Mouse (Mus musculus): ENCODE results near the gene Ms4a10. TPM values are rescaled to one million over a fixed set of nuclear protein-coding genes. Genes with fewer than 3 reads are reported as not detected.

Ms4a10 gene
- polyA plus RNA-seq, 1 experiment from 2014 or later = not detected

DNA sequence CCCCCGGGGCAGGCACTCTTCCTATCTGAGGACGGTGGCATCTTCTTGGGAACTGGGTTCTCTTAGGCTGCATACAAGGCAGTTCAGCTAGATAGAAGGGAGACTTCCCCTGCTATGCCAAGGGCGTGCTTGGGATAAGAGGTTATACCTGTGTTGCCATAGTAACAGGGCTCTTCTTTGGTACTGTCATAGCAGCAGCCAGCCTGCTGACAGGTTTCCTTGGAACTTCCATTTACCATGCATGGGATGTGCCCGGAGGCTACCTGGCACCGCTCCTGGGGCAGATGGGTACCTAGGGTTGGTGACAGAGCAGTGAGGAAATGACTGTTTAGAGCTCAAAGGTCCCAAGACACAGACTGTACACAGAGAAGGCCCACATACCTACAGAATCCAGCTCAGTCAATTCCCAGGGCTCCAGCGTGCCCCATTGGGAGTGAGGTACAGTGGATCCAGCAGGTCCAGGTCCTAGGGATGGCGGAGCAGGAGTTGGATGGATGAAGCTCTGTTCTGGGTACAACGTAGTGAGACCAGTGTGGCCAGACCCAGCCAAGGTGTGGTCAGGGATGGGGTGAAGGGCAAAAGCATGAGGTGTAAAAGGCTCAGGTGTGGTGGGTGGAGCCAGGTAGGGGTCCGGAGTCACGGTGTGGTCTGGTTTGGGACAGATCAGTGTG is 56.0 kb downstream of the Ms4a10 start:
- WGBS = 88% methylated on average over 10 of the region's 10 CpGs
- H3K27me3 ChIP-seq (ENCODE audit: control insufficient read depth, insufficient read depth, low read length) = no peaks in the 10 kb centered on the region
- no peaks in the 10 kb centered on the region for H3K36me3 ChIP-seq (ENCODE audit: control insufficient read depth, insufficient read depth, low read length)
- no peaks in the 10 kb centered on the region for H3K4me1 ChIP-seq (replicated peaks; ENCODE audit: control insufficient read depth, insufficient read depth, low read length)
- no peak overlapping the region for H3K27ac ChIP-seq (ENCODE audit: low read depth, low read length)
- DNase-seq (ENCODE audit: low spot score) (no peak), ATAC-seq (replicated peaks; ENCODE audit: low FRiP score) (no peak)
- no peak overlapping the region for H3K4me3 ChIP-seq (ENCODE audit: low read depth, low read length)
- no peak overlapping the region for H3K9ac ChIP-seq (ENCODE audit: low read length)
- H3K9me3 ChIP-seq (ENCODE audit: control insufficient read depth, low read length) = no peaks in the 10 kb centered on the region
- H3K4me2 ChIP-seq (ENCODE audit: low read depth, low read length, severe bottlenecking) = no peak overlapping the region

DNA sequence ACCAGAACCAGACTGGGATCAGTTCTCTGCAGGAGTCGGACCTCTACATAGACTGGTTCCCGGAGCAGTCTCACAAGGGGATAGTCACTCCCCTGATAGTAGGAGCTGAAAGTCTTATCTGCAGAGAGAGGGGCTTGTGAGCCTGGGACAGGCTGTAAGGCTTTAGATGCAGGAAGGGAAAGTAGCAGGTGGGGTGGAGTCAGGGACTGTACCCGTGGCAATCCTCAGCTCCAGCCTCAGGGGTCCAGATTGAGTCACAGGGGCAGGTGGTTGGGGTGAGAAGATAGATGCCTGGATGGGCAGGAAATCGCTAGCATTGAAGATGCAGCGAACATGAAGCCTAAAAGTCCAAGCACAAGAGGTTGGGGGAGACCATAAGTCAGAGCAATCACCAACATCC is 58.0 kb downstream of the Ms4a10 start:
- DNase-seq (ENCODE audit: low spot score) (no peak), ATAC-seq (replicated peaks; ENCODE audit: low FRiP score) (no peak)
- Histone ChIP-seq H3K4me2 (ENCODE audit: low read depth, low read length, severe bottlenecking) (no peak overlapping the region), H3K9me3 (ENCODE audit: control insufficient read depth, low read length) (no peaks in the 10 kb centered on the region), H3K36me3 (ENCODE audit: control insufficient read depth, insufficient read depth, low read length) (no peaks in the 10 kb centered on the region), H3K4me1 (replicated peaks; ENCODE audit: control insufficient read depth, insufficient read depth, low read length) (no peaks in the 10 kb centered on the region), H3K27ac (ENCODE audit: low read depth, low read length) (no peak overlapping the region), H3K4me3 (ENCODE audit: low read depth, low read length) (no peak overlapping the region), H3K27me3 (ENCODE audit: control insufficient read depth, insufficient read depth, low read length) (no peaks in the 10 kb centered on the region), H3K9ac (ENCODE audit: low read length) (no peak overlapping the region)
- WGBS = 72% methylated on average over 5 of the region's 5 CpGs

DNA sequence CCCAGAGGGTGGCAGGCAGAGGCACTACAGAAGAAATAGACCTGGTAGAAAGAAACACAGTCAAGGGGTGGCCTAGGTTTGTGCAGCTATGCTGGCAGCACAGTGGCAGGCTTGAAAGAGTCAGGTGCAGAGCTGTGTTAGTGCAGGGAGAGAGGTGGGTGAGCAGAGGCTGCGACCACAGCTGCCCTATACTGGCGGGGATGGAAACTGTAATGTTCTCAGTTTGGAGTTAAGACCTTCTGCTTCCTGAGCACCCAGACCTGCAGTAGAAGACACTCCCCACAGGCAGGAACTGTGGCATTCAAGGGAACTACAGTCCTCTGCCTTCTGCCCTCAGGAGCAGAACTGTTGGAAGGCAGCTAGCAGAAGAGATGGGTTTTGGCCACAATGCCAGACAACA is 59.6 kb downstream of the Ms4a10 start:
- 64% methylated on average over 2 of the region's 2 CpGs for WGBS

DNA sequence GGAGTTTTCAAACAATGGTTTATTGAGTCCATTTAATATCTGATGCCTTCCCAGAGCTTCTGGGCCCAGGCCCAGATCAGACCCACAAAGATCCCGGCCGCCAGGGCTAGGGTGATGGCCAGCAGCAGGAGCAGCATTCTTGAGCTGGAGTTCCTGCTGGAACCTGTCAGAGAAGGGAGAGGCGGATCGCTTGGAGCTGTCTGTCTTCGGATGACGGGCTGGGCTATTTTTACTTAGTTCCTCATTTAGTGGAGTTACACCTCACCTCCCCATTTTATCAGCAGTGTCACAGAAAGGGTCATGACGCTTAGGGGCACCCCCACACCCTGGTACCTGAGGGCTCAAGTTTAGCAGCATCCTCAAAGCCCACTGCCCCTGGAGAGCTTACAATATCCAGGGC is 60.2 kb downstream of the Ms4a10 start:
- Histone ChIP-seq H3K27me3 (ENCODE audit: control insufficient read depth, insufficient read depth, low read length) (no peaks in the 10 kb centered on the region), H3K27ac (ENCODE audit: low read depth, low read length) (no peak overlapping the region), H3K9ac (ENCODE audit: low read length) (no peak overlapping the region), H3K9me3 (ENCODE audit: control insufficient read depth, low read length) (no peaks in the 10 kb centered on the region), H3K4me3 (ENCODE audit: low read depth, low read length) (no peak overlapping the region), H3K4me1 (replicated peaks; ENCODE audit: control insufficient read depth, insufficient read depth, low read length) (no peaks in the 10 kb centered on the region), H3K36me3 (ENCODE audit: control insufficient read depth, insufficient read depth, low read length) (no peaks in the 10 kb centered on the region), H3K4me2 (ENCODE audit: low read depth, low read length, severe bottlenecking) (no peak overlapping the region)
- ATAC-seq (replicated peaks; ENCODE audit: low FRiP score) (no peak), DNase-seq (ENCODE audit: low spot score) (no peak)
- 79% methylated on average over 7 of the region's 7 CpGs for WGBS

More for the DNA sequence above, 59.6 kb downstream of the Ms4a10 start:
- H3K4me3 ChIP-seq (ENCODE audit: low read depth, low read length) = no peak overlapping the region
- H3K27ac ChIP-seq (ENCODE audit: low read depth, low read length) = no peak overlapping the region
- H3K27me3 ChIP-seq (ENCODE audit: control insufficient read depth, insufficient read depth, low read length) = no peaks in the 10 kb centered on the region
- no peaks in the 10 kb centered on the region for H3K9me3 ChIP-seq (ENCODE audit: control insufficient read depth, low read length)
- H3K36me3 ChIP-seq (ENCODE audit: control insufficient read depth, insufficient read depth, low read length) = no peaks in the 10 kb centered on the region
- no peak for ATAC-seq (replicated peaks; ENCODE audit: low FRiP score)
- no peak overlapping the region for H3K4me2 ChIP-seq (ENCODE audit: low read depth, low read length, severe bottlenecking)
- H3K4me1 ChIP-seq (replicated peaks; ENCODE audit: control insufficient read depth, insufficient read depth, low read length) = no peaks in the 10 kb centered on the region
- no peak for DNase-seq (ENCODE audit: low spot score)
- no peak overlapping the region for H3K9ac ChIP-seq (ENCODE audit: low read length)

Other genes starting within 250 kb of the Ms4a10 start
- 0.05 TPM in 1 of 2 replicates, not detected in the other for gene Cd5, start 235.7 kb downstream of the Ms4a10 start, polyA plus RNA-seq (2014; fragmentation: Nextera tagmentation; extraction: Ambion mirVana)
- gene Cd6, start 144.6 kb downstream of the Ms4a10 start, polyA plus RNA-seq (2014; fragmentation: Nextera tagmentation; extraction: Ambion mirVana) = 0.28 TPM in 1 of 2 replicates, not detected in the other
- gene Slc15a3, start 134.9 kb downstream of the Ms4a10 start, polyA plus RNA-seq (2014; fragmentation: Nextera tagmentation; extraction: Ambion mirVana) = 0.19 and 0.20 TPM in 2 replicates
- 87.1 and 95.1 TPM in 2 replicates for gene Tmem132a, start 104.7 kb downstream of the Ms4a10 start, polyA plus RNA-seq (2014; fragmentation: Nextera tagmentation; extraction: Ambion mirVana)
- 44.3 and 45.9 TPM in 2 replicates for gene Tmem109, start 92.7 kb downstream of the Ms4a10 start, polyA plus RNA-seq (2014; fragmentation: Nextera tagmentation; extraction: Ambion mirVana)
- gene Prpf19, start 79.4 kb downstream of the Ms4a10 start, polyA plus RNA-seq (2014; fragmentation: Nextera tagmentation; extraction: Ambion mirVana) = 50.9 and 55.5 TPM in 2 replicates
- gene Zp1, start 54.0 kb downstream of the Ms4a10 start, polyA plus RNA-seq (2014; fragmentation: Nextera tagmentation; extraction: Ambion mirVana) = not detected in 2 replicates
- 0.09 TPM in 1 of 2 replicates, not detected in the other for gene Ptgdr2, start 37.5 kb downstream of the Ms4a10 start, polyA plus RNA-seq (2014; fragmentation: Nextera tagmentation; extraction: Ambion mirVana)
- gene Ccdc86, start 25.4 kb downstream of the Ms4a10 start, polyA plus RNA-seq (2014; fragmentation: Nextera tagmentation; extraction: Ambion mirVana) = 28.1 and 31.2 TPM in 2 replicates
- gene Ms4a15, start 18.6 kb upstream of the Ms4a10 start, polyA plus RNA-seq (2014; fragmentation: Nextera tagmentation; extraction: Ambion mirVana) = not detected in 2 replicates
- not detected in 2 replicates for gene Ms4a18, start 43.4 kb upstream of the Ms4a10 start, polyA plus RNA-seq (2014; fragmentation: Nextera tagmentation; extraction: Ambion mirVana)
- gene Ms4a8a, start 106.4 kb upstream of the Ms4a10 start, polyA plus RNA-seq (2014; fragmentation: Nextera tagmentation; extraction: Ambion mirVana) = not detected in 2 replicates
- gene 1700017D01Rik, start 156.2 kb upstream of the Ms4a10 start, polyA plus RNA-seq (2014; fragmentation: Nextera tagmentation; extraction: Ambion mirVana) = not detected in 2 replicates
- gene 1700025F22Rik, start 190.7 kb upstream of the Ms4a10 start, polyA plus RNA-seq (2014; fragmentation: Nextera tagmentation; extraction: Ambion mirVana) = not detected in 2 replicates
- gene Ms4a13, start 222.1 kb upstream of the Ms4a10 start, polyA plus RNA-seq (2014; fragmentation: Nextera tagmentation; extraction: Ambion mirVana) = not detected in 2 replicates

Measured in forebrain, embryonic 11.5 days (tissue).